Mouse (Mus musculus): ENCODE measurements around the gene Ear10.
"Not testable (repeated sequence)": the region's sequence is repeated elsewhere in the genome, so short reads cannot be mapped to it uniquely, and the experiment has no call there.

GRCm38 (mm10) chr14:43898577-43898976 lies 24.8 kb downstream of the Ear10 start:
- not testable (repeated sequence) for TF ChIP-seq CTCF (IDR thresholded peaks at IDR 0.05; ENCODE audit: borderline replicate concordance, control insufficient read depth, extremely low read depth, insufficient read depth, low read length, poor library complexity); POLR2A (IDR thresholded peaks at IDR 0.05; ENCODE audit: control insufficient read depth, extremely low read depth, insufficient read depth, low read length, poor library complexity)
